Mouse (Mus musculus) midbrain, postnatal 0 days (tissue): Measurements from ENCODE around the gene Ip6k1. TPM values are rescaled to one million over a fixed set of nuclear protein-coding genes. Genes with fewer than 3 reads are reported as not detected.
A peak's percentile ranks its signal among the peaks of the same experiment; 100 is the strongest.

Experiments
- ATAC-seq: fragments of 200-750 bp; cut with Nextera tagmentation; 2 replicates; pipeline ENCODE4 v1.8.0; 2017; ENCODE audit warnings: moderate number of reproducible peaks, mild to moderate bottlenecking, moderate TSS enrichment, moderate library complexity; ENCODE audit not compliant: low FRiP score
- DNase-seq: peaks from one replicate; pipeline ENCODE4 v3.0.0-alpha.2; 2015; ENCODE audit warnings: low spot score
- H3K27ac ChIP-seq: fragments of 300-500 bp; sonication (generic); 2 replicates; pipeline ENCODE4 v1.5.1; 2014; ENCODE audit warnings: low read depth, mild to moderate bottlenecking, low read length, mixed read lengths
- H3K27me3 ChIP-seq: fragments of 300-500 bp; sonication (generic); 2 replicates; pipeline ENCODE4 v1.6.1; 2014; ENCODE audit warnings: low read length, control low read depth, mixed read lengths; ENCODE audit not compliant: insufficient read depth
- H3K36me3 ChIP-seq: fragments of 300-500 bp; sonication (generic); 2 replicates; pipeline ENCODE4 v1.6.1; 2014; ENCODE audit warnings: low read length, control low read depth, mixed read lengths; ENCODE audit not compliant: insufficient read depth
- H3K4me1 ChIP-seq: fragments of 300-500 bp; sonication (generic); 2 replicates; pipeline ENCODE4 v1.6.1; 2014; ENCODE audit warnings: mild to moderate bottlenecking, control low read depth, antibody characterized with exemption, low read length, mixed read lengths; ENCODE audit not compliant: insufficient read depth
- H3K4me2 ChIP-seq: fragments of 300-500 bp; sonication (generic); 2 replicates; pipeline ENCODE4 v1.6.1; 2014; ENCODE audit warnings: low read depth, mild to moderate bottlenecking, low read length, mixed read lengths; ENCODE audit not compliant: poor library complexity, severe bottlenecking
- H3K4me3 ChIP-seq: fragments of 300-500 bp; sonication (generic); 2 replicates; pipeline ENCODE4 v1.5.1; 2014; ENCODE audit warnings: low read depth, mild to moderate bottlenecking, low read length, moderate library complexity
- H3K9ac ChIP-seq: fragments of 300-500 bp; sonication (generic); replicated peaks from 2 replicates; pipeline ENCODE4 v1.6.1; 2014; ENCODE audit warnings: mild to moderate bottlenecking, low read length, moderate library complexity, mixed read lengths; ENCODE audit not compliant: poor library complexity, severe bottlenecking
- H3K9me3 ChIP-seq: fragments of 300-500 bp; sonication (generic); 2 replicates; pipeline ENCODE4 v1.6.1; 2016; ENCODE audit warnings: low read length, control low read depth
- CTCF ChIP-seq: IDR thresholded peaks from 2 replicates; pipeline ENCODE4 v1.5.1; 2016; ENCODE audit warnings: antibody characterized with exemption, mild to moderate bottlenecking
- WGBS: fragments of 180-500 bp; shearing (Covaris S2); extraction: QIAGEN DNeasy Blood & Tissue Kit; methylation state at CpG from one replicate; pipeline ENCODE4 v1.1.7; 2014; 5-methylcytosine and 5-hydroxymethylcytosine counted together
- polyA plus RNA-seq: library from polyadenylated mRNA; unstranded; fragments of >200 nt; fragmentation: Nextera tagmentation; extraction: Ambion mirVana; gene quantifications from 2 replicates; pipeline ENCODE4 v1.2.1, GENCODE M21; 2015
- total RNA-seq: library from RNA; depleted of rRNA; stranded (reverse); fragments of >200 nt; gene quantifications from 2 replicates; pipeline ENCODE4 v1.2.3, GENCODE M21; 2014

Ip6k1 gene
- total and polyA plus RNA-seq, 2 experiments from 2014 or later: 94.1 to 249 TPM

DNA sequence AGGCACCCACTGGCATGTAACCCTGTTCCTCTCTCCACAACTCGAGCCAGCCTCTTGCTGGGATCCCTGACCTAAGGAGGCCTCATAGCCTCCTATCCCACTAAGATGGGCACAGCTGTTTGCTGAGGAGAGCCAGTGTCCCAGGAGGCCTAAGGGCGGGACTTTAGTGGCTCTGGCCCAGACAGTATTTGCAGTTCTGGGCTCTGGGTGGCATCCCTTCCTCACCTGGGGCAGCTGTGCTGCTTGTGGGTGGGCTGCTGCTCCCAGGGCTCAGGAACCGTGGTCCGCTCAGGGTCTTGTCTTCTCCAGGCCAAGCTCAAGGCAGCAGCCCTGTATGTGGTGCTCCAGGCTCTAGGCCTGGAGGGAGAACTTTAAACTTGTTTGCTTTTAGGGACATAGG, 44.3 kb downstream of the Ip6k1 start:
- Histone ChIP-seq H3K9ac (no peak overlapping the region), H3K27ac (no peak overlapping the region), H3K36me3 (peaks cover 50% of the 10 kb centered on the region), H3K9me3 (no peaks in the 10 kb centered on the region), H3K27me3 (no peaks in the 10 kb centered on the region), H3K4me1 (peaks cover 7% of the 10 kb centered on the region; the same call in 1 of the 2 replicates), H3K4me3 (no peak overlapping the region), H3K4me2 (no peak overlapping the region)
- TF ChIP-seq CTCF: no peak
- 94% methylated on average over 4 of the region's 4 CpGs for WGBS
- ATAC-seq (no peak), DNase-seq (no peak)

DNA sequence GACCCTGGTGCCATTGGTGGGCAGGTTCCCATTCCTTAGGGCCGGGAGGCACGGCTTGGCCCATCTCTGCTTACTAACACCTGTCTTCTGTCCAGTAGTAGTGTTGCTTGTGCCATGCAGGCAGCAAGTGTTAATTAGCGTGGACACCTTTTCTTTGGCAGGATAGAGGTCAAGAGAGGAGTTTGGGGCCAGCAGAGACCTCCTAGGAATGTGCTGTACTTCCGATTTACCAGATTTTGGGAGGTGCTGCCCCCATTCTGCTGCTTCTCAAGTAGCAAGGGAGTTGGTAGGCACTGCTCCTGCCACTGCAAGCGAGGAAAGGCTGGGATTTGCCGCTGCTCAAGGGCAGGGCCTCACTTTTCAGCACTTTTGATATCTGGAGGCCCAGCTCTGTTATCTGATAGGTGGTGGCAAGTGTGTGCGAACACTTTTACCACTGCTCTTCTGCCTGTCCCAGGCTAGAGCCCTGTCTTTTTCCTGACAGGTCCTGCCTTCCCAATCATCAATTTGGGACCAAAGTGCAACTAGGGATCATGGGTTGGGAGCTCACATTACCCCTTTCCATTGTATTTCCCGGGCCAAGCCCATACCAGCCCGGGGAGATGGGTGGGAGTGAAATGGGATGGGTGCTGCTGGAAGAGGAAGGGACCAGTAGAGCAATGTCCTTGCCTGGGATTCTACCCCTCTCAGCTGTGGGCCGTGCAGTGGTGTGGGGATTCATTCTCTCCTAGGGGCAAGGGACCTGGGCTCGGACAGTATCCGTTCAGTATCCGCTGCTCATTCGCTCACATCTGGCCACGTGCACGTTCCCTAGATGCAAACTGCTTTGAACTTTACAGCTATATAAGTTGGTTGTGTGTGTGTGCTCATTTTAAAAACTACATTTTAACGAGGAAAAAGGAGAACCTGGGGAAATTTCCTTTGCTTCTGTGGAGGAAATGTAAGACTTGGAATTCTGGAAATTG, 45.6 kb downstream of the Ip6k1 start:
- Histone ChIP-seq H3K27ac (no peak overlapping the region), H3K4me1 (peaks cover 7% of the 10 kb centered on the region; the same call in 1 of the 2 replicates), H3K9me3 (no peaks in the 10 kb centered on the region), H3K9ac (peak overlapping the region; percentile 74; the same call in 1 of the 2 replicates), H3K27me3 (no peaks in the 10 kb centered on the region), H3K4me2 (peak overlapping the region; percentile 95), H3K36me3 (peaks cover 42% of the 10 kb centered on the region), H3K4me3 (peak overlapping the region; percentile 70; the same call in 1 of the 2 replicates)
- no peak for DNase-seq
- 48% methylated on average over 17 of the region's 17 CpGs for WGBS
- TF ChIP-seq CTCF: no peak
- no peak for ATAC-seq

DNA sequence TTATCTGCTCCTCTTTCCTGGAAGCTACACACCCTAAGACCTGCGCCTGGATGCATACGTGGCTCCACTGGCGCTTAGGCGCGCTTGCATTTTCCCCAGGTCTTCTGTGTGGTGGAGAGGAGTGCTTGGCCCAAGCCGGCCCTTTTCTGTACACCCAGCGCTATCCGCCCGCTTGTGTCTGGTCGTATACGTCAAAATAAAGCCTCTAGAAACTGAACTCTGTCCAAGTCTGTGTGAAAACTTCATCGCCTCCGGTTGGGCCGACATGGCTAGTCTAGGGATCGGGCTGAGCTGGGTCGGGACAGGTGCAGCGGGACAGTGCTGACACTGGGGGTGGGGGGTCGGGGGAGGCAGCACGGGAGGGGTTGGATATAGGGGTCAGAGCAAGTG, 46.3 kb downstream of the Ip6k1 start:
- TF ChIP-seq CTCF: no peak
- H3K4me1 ChIP-seq: peaks cover 7% of the 10 kb centered on the region; the same call in 1 of the 2 replicates
- ATAC-seq (peak; percentile 44; the same call in 1 of the 2 replicates), DNase-seq (no peak)
- H3K36me3 ChIP-seq: peaks cover 37% of the 10 kb centered on the region
- peak overlapping the region; percentile 74 for H3K9ac ChIP-seq
- peak overlapping the region; percentile 95 for H3K4me2 ChIP-seq
- peak overlapping the region; percentile 70 for H3K4me3 ChIP-seq
- 1% methylated on average over 19 of the region's 19 CpGs for WGBS
- no peak overlapping the region for H3K27ac ChIP-seq
- H3K27me3 ChIP-seq: no peaks in the 10 kb centered on the region
- no peaks in the 10 kb centered on the region for H3K9me3 ChIP-seq

DNA sequence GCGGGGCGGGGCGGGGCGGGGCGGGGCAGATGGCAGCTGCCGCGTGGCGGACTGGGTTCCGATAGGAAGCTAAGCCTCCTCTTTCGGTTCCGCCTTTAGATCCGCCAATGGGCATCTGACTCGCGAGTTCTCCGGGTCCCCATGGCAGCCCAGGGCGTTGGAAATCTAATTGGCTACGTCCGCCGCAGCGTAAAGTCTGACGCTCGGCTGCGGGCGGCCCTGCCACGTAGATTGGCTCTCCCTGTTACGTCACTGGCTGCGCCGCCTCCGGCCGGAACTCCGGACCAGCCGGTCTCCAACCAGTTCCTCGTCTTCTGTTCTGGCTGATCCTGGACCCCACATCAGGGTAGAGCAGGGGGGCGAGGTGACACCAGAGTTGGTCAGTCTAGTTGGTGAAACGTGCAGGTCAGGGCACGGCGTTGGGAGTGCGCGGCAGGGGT, 46.7 kb downstream of the Ip6k1 start, which contains the start of gene Gmppb:
Gmppb (plus strand) TSS at position 227 of the 440 bp plus-strand sequence.
- Histone ChIP-seq H3K4me1 (peaks cover 7% of the 10 kb centered on the region; the same call in 1 of the 2 replicates), H3K36me3 (peaks cover 40% of the 10 kb centered on the region), H3K9ac (peak within 1 kb of the TSS; percentile 74), H3K9me3 (no peaks in the 10 kb centered on the region), H3K27ac (peak within 1 kb of the TSS; percentile 71), H3K4me2 (peak within 1 kb of the TSS; percentile 95), H3K27me3 (no peaks in the 10 kb centered on the region), H3K4me3 (peak within 1 kb of the TSS; percentile 70)
- peak; percentile 98 for DNase-seq
- TF ChIP-seq CTCF: no peak
- WGBS: under 1% methylated on average over 39 of the region's 39 CpGs
- peak; percentile 90 for ATAC-seq

DNA sequence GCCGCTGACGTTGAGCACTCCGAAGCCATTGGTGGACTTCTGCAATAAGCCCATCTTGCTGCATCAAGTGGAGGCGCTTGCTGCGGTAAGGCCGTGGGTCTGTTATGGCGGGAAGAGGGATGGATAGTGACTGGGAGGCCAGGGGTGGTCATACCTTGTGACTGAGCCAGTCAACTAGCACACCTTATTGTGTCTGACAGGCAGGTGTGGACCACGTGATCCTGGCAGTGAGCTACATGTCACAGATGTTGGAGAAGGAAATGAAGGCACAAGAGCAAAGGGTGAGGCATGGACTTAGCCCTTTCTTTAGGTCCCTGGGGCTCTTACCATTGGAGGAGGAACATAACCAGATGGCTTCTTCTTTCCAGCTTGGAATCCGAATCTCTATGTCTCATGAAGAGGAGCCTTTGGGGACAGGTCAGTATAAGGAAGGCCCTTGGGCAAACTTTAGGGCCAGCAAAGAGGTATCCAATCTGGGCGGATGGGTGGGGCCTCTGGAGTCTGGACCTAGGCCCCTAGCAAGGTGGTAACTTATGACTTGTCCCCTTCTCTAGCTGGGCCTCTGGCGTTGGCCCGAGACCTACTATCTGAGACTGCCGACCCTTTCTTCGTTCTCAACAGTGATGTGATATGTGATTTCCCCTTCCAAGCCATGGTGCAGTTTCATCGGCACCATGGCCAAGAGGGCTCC, 47.4 kb downstream of the Ip6k1 start:
- H3K4me1 ChIP-seq: peaks cover 7% of the 10 kb centered on the region; the same call in 1 of the 2 replicates
- no peaks in the 10 kb centered on the region for H3K27me3 ChIP-seq
- peak overlapping the region; percentile 71 for H3K27ac ChIP-seq
- 43% methylated on average over 15 of the region's 15 CpGs for WGBS
- peak overlapping the region; percentile 95 for H3K4me2 ChIP-seq
- peaks cover 44% of the 10 kb centered on the region for H3K36me3 ChIP-seq
- DNase-seq (no peak), ATAC-seq (peak; percentile 32)
- TF ChIP-seq CTCF: no peak
- H3K9me3 ChIP-seq: no peaks in the 10 kb centered on the region
- H3K9ac ChIP-seq: peak overlapping the region; percentile 74
- H3K4me3 ChIP-seq: peak overlapping the region; percentile 70
